ENCODE assay signal across 13 mouse cellular contexts in genomic region chr11:79779756-79780155, GRCm38 (mm10).
DNase-seq lines count a peak whose midpoint lies in the region; ATAC-seq and TF ChIP-seq lines count a peak whose summit lies in the region.
"Had no signal": no experiment of that assay in that cellular context is flagged by ENCODE, and none has a peak within 500 bp of the region (broad histone marks: within the 10 kb centered on the region; RNA-seq: fewer than 3 reads in every experiment).

No protein-coding gene starts in this region.

- H3K4me1 ChIP-seq in limb, embryonic 14.5 days (ENCODE audit: control insufficient read depth, insufficient read depth, low read length): no peaks in the 10 kb centered on the region
- H3K4me1 ChIP-seq in limb, embryonic 10.5 days: peaks cover 21% of the 10 kb centered on the region

- no peaks in the 10 kb centered on the region for H3K36me3 ChIP-seq in limb, embryonic 14.5 days (ENCODE audit: control insufficient read depth, insufficient read depth, low read length)
- H3K36me3 ChIP-seq in limb, embryonic 10.5 days: no peaks in the 10 kb centered on the region
- H3K36me3 ChIP-seq: hindbrain, embryonic 12.5 days had no signal

- no peak overlapping the region for H3K9ac ChIP-seq in limb, embryonic 14.5 days (ENCODE audit: low read depth, low read length, severe bottlenecking)
- H3K9ac ChIP-seq: hindbrain, embryonic 12.5 days had no signal

- no peak for ATAC-seq in limb, embryonic 14.5 days (ENCODE audit: low FRiP score, low read depth)

- DNase-seq in adrenal gland, adult (ENCODE audit: inconsistent age in 2 of 2, low spot score in 1 of 2): peak; percentile 47 to 75
- no peak for DNase-seq in adrenal gland, postnatal 4 days (ENCODE audit: low spot score in 2 of 2)
- peak; percentile 25 for DNase-seq in limb, embryonic 14.5 days (ENCODE audit: low spot score)
- DNase-seq in limb, embryonic 10.5 days (ENCODE audit: low spot score): no peak
- DNase-seq in NIH3T3 (ENCODE audit: low read depth): peak; percentile 91
- peak; percentile 60 for DNase-seq in gonadal fat pad, adult 2 months (ENCODE audit: low read depth)
- DNase-seq in ovary, adult 18-20 months (ENCODE audit: low spot score): no peak
- no peak for DNase-seq in heart, adult 9 months (ENCODE audit: low spot score in 2 of 2)
- DNase-seq: cerebellum, postnatal 14 days; kidney, adult 18-20 months; right cerebral cortex, postnatal 4 days had no signal

- no peaks in the 10 kb centered on the region for H3K9me3 ChIP-seq in limb, embryonic 14.5 days (ENCODE audit: control insufficient read depth, low read length)
- H3K9me3 ChIP-seq in limb, embryonic 10.5 days (replicated peaks): no peaks in the 10 kb centered on the region
- H3K9me3 ChIP-seq: hindbrain, embryonic 12.5 days had no signal

- H3K4me3 ChIP-seq in limb, embryonic 14.5 days (replicated peaks; ENCODE audit: low read length): no peak overlapping the region
- no peak overlapping the region for H3K4me3 ChIP-seq in limb, embryonic 10.5 days
- H3K4me3 ChIP-seq: hindbrain, embryonic 12.5 days; layer of hippocampus, adult 2 months had no signal

- H3K4me2 ChIP-seq in limb, embryonic 14.5 days (replicated peaks; ENCODE audit: low read depth, low read length, severe bottlenecking): no peak overlapping the region
- H3K4me2 ChIP-seq: hindbrain, embryonic 12.5 days had no signal

- TF ChIP-seq POLR2A in limb, embryonic 14.5 days (IDR thresholded peaks at IDR 0.05; ENCODE audit: borderline replicate concordance, extremely low read depth, insufficient read depth, insufficient read length): no peak

- WGBS in limb, embryonic 14.5 days: 40% methylated on average over 5 of the region's 5 CpGs
- 46% methylated on average over 5 of the region's 5 CpGs for WGBS in limb, embryonic 10.5 days

- H3K27me3 ChIP-seq in limb, embryonic 14.5 days (ENCODE audit: control insufficient read depth, insufficient read depth, low read length): no peaks in the 10 kb centered on the region
- H3K27me3 ChIP-seq in limb, embryonic 10.5 days (ENCODE audit: low read depth, poor library complexity, severe bottlenecking): no peaks in the 10 kb centered on the region; the same call in 1 of the 2 replicates
- H3K27me3 ChIP-seq: hindbrain, embryonic 12.5 days had no signal

- H3K27ac ChIP-seq in limb, embryonic 14.5 days (replicated peaks; ENCODE audit: low read depth, low read length): no peak overlapping the region
- no peak overlapping the region for H3K27ac ChIP-seq in limb, embryonic 10.5 days
- H3K27ac ChIP-seq: hindbrain, embryonic 12.5 days; layer of hippocampus, adult 2 months had no signal

Comparison
In these comparisons a context has a peak if more than half of its experiments do, and no peak if none do; other contexts are left out.
1. DNase-seq: peak in adrenal gland, adult (2 of 2), limb, embryonic 14.5 days (single experiment), NIH3T3 (single experiment) and gonadal fat pad, adult 2 months (single experiment); none in adrenal gland, postnatal 4 days (0 of 2), limb, embryonic 10.5 days (single experiment), ovary, adult 18-20 months (single experiment) and heart, adult 9 months (0 of 2).